Mouse (Mus musculus): ENCODE results near the gene Acot2. TPM values are rescaled to one million over a fixed set of nuclear protein-coding genes. Genes with fewer than 3 reads are reported as not detected.

Acot2 gene
- polyA plus RNA-seq, 1 experiment from 2014 or later = 13.2 TPM

GRCm38 (mm10) chr12:84042248-84042647 lies 54.6 kb downstream of the Acot2 start:
- ATAC-seq (ENCODE audit: low FRiP score) (no peak), DNase-seq (ENCODE audit: low spot score, missing footprints) (no peak)
- no peaks in the 10 kb centered on the region for H3K4me1 ChIP-seq (ENCODE audit: control insufficient read depth, insufficient read depth, low read length)
- no peak overlapping the region for H3K4me3 ChIP-seq (ENCODE audit: low read depth, low read length)
- H3K4me2 ChIP-seq = no peak overlapping the region
- no peaks in the 10 kb centered on the region for H3K36me3 ChIP-seq (ENCODE audit: control insufficient read depth, insufficient read depth, low read length)
- WGBS = 85% methylated on average over 5 of the region's 5 CpGs
- peaks cover 5% of the 10 kb centered on the region; the same call in 1 of the 2 replicates for H3K9me3 ChIP-seq (ENCODE audit: control insufficient read depth, low read length)
- H3K27ac ChIP-seq (ENCODE audit: low read depth, low read length) = no peak overlapping the region
- no peak overlapping the region for H3K9ac ChIP-seq (ENCODE audit: low read length)
- no peaks in the 10 kb centered on the region for H3K27me3 ChIP-seq (ENCODE audit: control insufficient read depth, insufficient read depth, low read length)

Other genes with a start within 250 kb of the Acot2 start
- 0.04 TPM in 1 of 2 replicates, not detected in the other for gene Papln, start 224.2 kb upstream of the Acot2 start, polyA plus RNA-seq (2014; fragmentation: Nextera tagmentation; extraction: Ambion mirVana)
- gene Numb, start 65.9 kb upstream of the Acot2 start, polyA plus RNA-seq (2014; fragmentation: Nextera tagmentation; extraction: Ambion mirVana) = 27.2 and 27.8 TPM in 2 replicates
- 13.6 and 15.3 TPM in 2 replicates for gene Riox1, start 37.3 kb upstream of the Acot2 start, polyA plus RNA-seq (2014; fragmentation: Nextera tagmentation; extraction: Ambion mirVana)
- gene Heatr4, start 3.0 kb upstream of the Acot2 start, polyA plus RNA-seq (2014; fragmentation: Nextera tagmentation; extraction: Ambion mirVana) = not detected in 2 replicates
- gene Acot1, start 21.6 kb downstream of the Acot2 start, polyA plus RNA-seq (2014; fragmentation: Nextera tagmentation; extraction: Ambion mirVana) = 47.5 and 48.5 TPM in 2 replicates
- gene Acot4, start 50.5 kb downstream of the Acot2 start, polyA plus RNA-seq (2014; fragmentation: Nextera tagmentation; extraction: Ambion mirVana) = 0.10 and 0.22 TPM in 2 replicates
- gene Gm49366, start 51.1 kb downstream of the Acot2 start, polyA plus RNA-seq (2014; fragmentation: Nextera tagmentation; extraction: Ambion mirVana) = not detected in 2 replicates
- 0.18 and 0.39 TPM in 2 replicates for gene Acot3, start 64.3 kb downstream of the Acot2 start, polyA plus RNA-seq (2014; fragmentation: Nextera tagmentation; extraction: Ambion mirVana)
- gene Acot5, start 81.5 kb downstream of the Acot2 start, polyA plus RNA-seq (2014; fragmentation: Nextera tagmentation; extraction: Ambion mirVana) = not detected in 2 replicates
- gene Acot6, start 112.8 kb downstream of the Acot2 start, polyA plus RNA-seq (2014; fragmentation: Nextera tagmentation; extraction: Ambion mirVana) = 1.2 and 1.6 TPM in 2 replicates
- gene Dnal1, start 126.5 kb downstream of the Acot2 start, polyA plus RNA-seq (2014; fragmentation: Nextera tagmentation; extraction: Ambion mirVana) = 4.9 and 5.4 TPM in 2 replicates
- 3.4 and 3.8 TPM in 2 replicates for gene Pnma1, start 160.6 kb downstream of the Acot2 start, polyA plus RNA-seq (2014; fragmentation: Nextera tagmentation; extraction: Ambion mirVana)
- 3.4 and 3.9 TPM in 2 replicates for gene Elmsan1, start 231.0 kb downstream of the Acot2 start, polyA plus RNA-seq (2014; fragmentation: Nextera tagmentation; extraction: Ambion mirVana)